Mouse (Mus musculus) forebrain, embryonic 10.5 days (tissue): ENCODE results near the gene Stap2. TPM values are rescaled to one million over a fixed set of nuclear protein-coding genes. Genes with fewer than 3 reads are reported as not detected.

Source experiments
- DNase-seq: peaks from one replicate; pipeline ENCODE4 v3.0.0-alpha.2; 2017; ENCODE audit warnings: low spot score; ENCODE audit errors: extremely low spot score
- H3K27ac ChIP-seq: fragments of 300-500 bp; sonication (generic); 2 replicates; pipeline ENCODE4 v1.5.1; 2016; ENCODE audit warnings: mild to moderate bottlenecking
- H3K27me3 ChIP-seq: fragments of 300-500 bp; sonication (generic); 2 replicates; pipeline ENCODE4 v1.6.1; 2016; ENCODE audit warnings: mild to moderate bottlenecking; ENCODE audit not compliant: poor library complexity, severe bottlenecking
- H3K36me3 ChIP-seq: fragments of 300-500 bp; sonication (generic); replicated peaks from 2 replicates; pipeline ENCODE4 v1.6.1; 2016; ENCODE audit warnings: mild to moderate bottlenecking, moderate library complexity
- H3K4me1 ChIP-seq: fragments of 300-500 bp; sonication (generic); 2 replicates; pipeline ENCODE4 v1.6.1; 2016
- H3K4me3 ChIP-seq: fragments of 300-500 bp; sonication (generic); 2 replicates; pipeline ENCODE4 v1.5.1; 2016; ENCODE audit warnings: mild to moderate bottlenecking, moderate library complexity
- H3K9me3 ChIP-seq: fragments of 300-500 bp; sonication (generic); 2 replicates; pipeline ENCODE4 v1.6.1; 2016; ENCODE audit warnings: mild to moderate bottlenecking, moderate library complexity
- WGBS: fragments of 180-500 bp; shearing (Covaris S2); methylation state at CpG from one replicate; pipeline ENCODE4 v1.1.7; 2016; 5-methylcytosine and 5-hydroxymethylcytosine counted together
- polyA plus RNA-seq: library from polyadenylated mRNA; unstranded; fragments of >200 nt; fragmentation: Nextera tagmentation; extraction: Ambion mirVana; gene quantifications from 2 replicates; pipeline ENCODE4 v1.2.1, GENCODE M21; 2016

Gene Stap2
- polyA plus RNA-seq, 1 experiment from 2014 or later: 5.6 TPM

DNA sequence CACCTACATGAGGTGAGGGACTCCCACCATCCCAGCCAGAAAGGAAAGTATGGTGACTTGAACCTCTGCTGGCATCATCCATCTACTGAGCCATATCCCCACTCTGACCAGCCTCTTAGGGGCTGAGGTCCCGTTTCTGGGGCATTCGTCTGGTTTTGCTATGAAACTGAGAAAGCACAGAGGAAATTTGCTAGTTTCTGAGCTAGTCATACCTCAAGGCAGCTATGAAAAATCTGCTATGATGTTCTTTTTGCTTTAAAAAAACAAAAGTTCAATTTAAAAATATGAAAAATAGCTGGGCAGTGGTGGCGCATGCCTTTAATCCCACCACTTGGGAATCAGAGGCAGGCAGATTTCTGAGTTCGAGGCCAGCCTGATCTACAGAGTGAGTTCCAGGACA, 56.7 kb downstream of the Stap2 start:
- whole genome bisulfite sequencing: 86% methylated on average over 4 of the region's 4 CpGs
- Histone ChIP-seq H3K4me1 (peaks cover 12% of the 10 kb centered on the region), H3K36me3 (no peaks in the 10 kb centered on the region), H3K9me3 (no peaks in the 10 kb centered on the region), H3K27ac (no peak overlapping the region), H3K4me3 (no peak overlapping the region), H3K27me3 (0 out of 2 replicates have a peak, but pooled peaks cover 3% of the 10 kb centered on the region)
- no peak for DNase-seq

Other genes with a start within 250 kb of the Stap2 start
- gene Zfp119a, start 126.7 kb downstream of the Stap2 start, polyA plus RNA-seq: 9.1 and 10.5 TPM in 2 replicates
- gene Zfp959, start 113.5 kb downstream of the Stap2 start, polyA plus RNA-seq: 12.9 and 15.3 TPM in 2 replicates
- gene Zfp119b, start 56.1 kb downstream of the Stap2 start, polyA plus RNA-seq: 6.4 and 6.6 TPM in 2 replicates
- gene Ebi3, start 52.9 kb downstream of the Stap2 start, polyA plus RNA-seq: 1.4 and 1.9 TPM in 2 replicates
- 29.2 and 30.4 TPM in 2 replicates for gene Yju2, start 46.5 kb downstream of the Stap2 start, polyA plus RNA-seq
- gene Shd, start 35.1 kb downstream of the Stap2 start, polyA plus RNA-seq: 42.1 and 50.3 TPM in 2 replicates
- gene Fsd1, start 19.1 kb downstream of the Stap2 start, polyA plus RNA-seq: 74.4 and 80.9 TPM in 2 replicates
- 105 and 114 TPM in 2 replicates for gene Mpnd, start 127 bp upstream of the Stap2 start, polyA plus RNA-seq
- 152 and 157 TPM in 2 replicates for gene Sh3gl1, start 31.1 kb upstream of the Stap2 start, polyA plus RNA-seq
- gene Chaf1a, start 34.9 kb upstream of the Stap2 start, polyA plus RNA-seq: 53.9 and 54.7 TPM in 2 replicates
- gene Ubxn6, start 69.4 kb upstream of the Stap2 start, polyA plus RNA-seq: 30.2 and 32.4 TPM in 2 replicates
- 188 and 200 TPM in 2 replicates for gene Hdgfl2, start 74.0 kb upstream of the Stap2 start, polyA plus RNA-seq
- 0.05 and 0.09 TPM in 2 replicates for gene Plin4, start 104.2 kb upstream of the Stap2 start, polyA plus RNA-seq
- gene Plin5, start 112.0 kb upstream of the Stap2 start, polyA plus RNA-seq: 0.25 and 0.33 TPM in 2 replicates
- not detected in 2 replicates for gene Lrg1, start 116.4 kb upstream of the Stap2 start, polyA plus RNA-seq
- 0.44 and 0.67 TPM in 2 replicates for gene Sema6b, start 134.8 kb upstream of the Stap2 start, polyA plus RNA-seq
- gene Tnfaip8l1, start 156.9 kb upstream of the Stap2 start, polyA plus RNA-seq: 7.4 and 8.1 TPM in 2 replicates
- 75.5 and 78.5 TPM in 2 replicates for gene Mydgf, start 178.3 kb upstream of the Stap2 start, polyA plus RNA-seq
- 49.7 and 51.2 TPM in 2 replicates for gene Dpp9, start 213.3 kb upstream of the Stap2 start, polyA plus RNA-seq